Mouse (Mus musculus) right cerebral cortex, postnatal 25 days (tissue): Measurements from ENCODE around the gene Mrpl52.

Source experiments
- DNase-seq: peaks from one replicate; pipeline ENCODE4 v3.0.0; 2022

Gene Mrpl52

GRCm38 (mm10) chr14:54412000-54412576 lies 14.6 kb upstream of the Mrpl52 start:
- DNase-seq = no peak

- DNase-seq = no peak
Observed at GRCm38 (mm10) chr14:54412629-54413170, 14.0 kb upstream of the Mrpl52 start.

- no peak for DNase-seq
Observed at GRCm38 (mm10) chr14:54413877-54414700, 12.6 kb upstream of the Mrpl52 start.

GRCm38 (mm10) chr14:54415241-54416020 lies 11.3 kb upstream of the Mrpl52 start:
- no peak for DNase-seq

- no peak for DNase-seq
Observed at GRCm38 (mm10) chr14:54416229-54416775, 10.4 kb upstream of the Mrpl52 start.

- no peak for DNase-seq
Observed at GRCm38 (mm10) chr14:54416830-54417229, 9.9 kb upstream of the Mrpl52 start.

GRCm38 (mm10) chr14:54417623-54418081 lies 9.1 kb upstream of the Mrpl52 start, which contains the start of gene Slc7a7:
Gene Slc7a7, minus strand, starts transcription at chr14:54417780.
- DNase-seq = no peak

GRCm38 (mm10) chr14:54421014-54421413 lies 5.7 kb upstream of the Mrpl52 start:
- no peak for DNase-seq

- no peak for DNase-seq
Observed at GRCm38 (mm10) chr14:54423406-54423805, 3.3 kb upstream of the Mrpl52 start.

- no peak for DNase-seq
Observed at GRCm38 (mm10) chr14:54424634-54425033, 2.1 kb upstream of the Mrpl52 start.

- no peak for DNase-seq
Observed at GRCm38 (mm10) chr14:54425540-54425939, 1.2 kb upstream of the Mrpl52 start.

- no peak for DNase-seq
Observed at GRCm38 (mm10) chr14:54426003-54426688, 563 bp upstream of the Mrpl52 start.

GRCm38 (mm10) chr14:54427696-54428095 lies 987 bp downstream of the Mrpl52 start:
- no peak for DNase-seq

- DNase-seq = no peak
Observed at GRCm38 (mm10) chr14:54428421-54428820, 1.7 kb downstream of the Mrpl52 start.

- DNase-seq = no peak
Observed at GRCm38 (mm10) chr14:54429332-54430093, 2.8 kb downstream of the Mrpl52 start.

- DNase-seq = no peak
Observed at GRCm38 (mm10) chr14:54430406-54431145, 3.9 kb downstream of the Mrpl52 start.

GRCm38 (mm10) chr14:54431334-54432077 lies 4.8 kb downstream of the Mrpl52 start, which contains the start of gene Mmp14:
Gene Mmp14, plus strand, starts transcription at chr14:54431612.
- peak; percentile 44 for DNase-seq

- no peak for DNase-seq
Observed at GRCm38 (mm10) chr14:54432078-54432836, 5.5 kb downstream of the Mrpl52 start.
